Mouse (Mus musculus) megakaryocyte, embryonic 14.5 days (primary cell): Measurements from ENCODE around the gene Nemf. TPM values are rescaled to one million over a fixed set of nuclear protein-coding genes. Genes with fewer than 3 reads are reported as not detected.

ENCODE experiments used
- H3K27me3 ChIP-seq: replicated peaks from 2 replicates; pipeline ENCODE3; 2012; ENCODE audit warnings: inconsistent platforms
- H3K36me3 ChIP-seq: replicated peaks from 2 replicates; pipeline ENCODE3; 2012; ENCODE audit warnings: low read length, inconsistent platforms, mixed read lengths
- H3K4me1 ChIP-seq: 2 replicates; pipeline ENCODE4 v1.6.1; 2012; ENCODE audit warnings: inconsistent platforms
- H3K4me3 ChIP-seq: replicated peaks from 2 replicates; pipeline ENCODE3; 2012; ENCODE audit warnings: moderate library complexity, mild to moderate bottlenecking, inconsistent platforms
- H3K9me3 ChIP-seq: 2 replicates; pipeline ENCODE4 v1.6.1; 2012; ENCODE audit warnings: inconsistent platforms
- FLI1 ChIP-seq: IDR thresholded peaks from 2 replicates; pipeline ENCODE4 v1.6.1; 2012; ENCODE audit warnings: low read length, inconsistent platforms, mixed read lengths
- GATA1 ChIP-seq: IDR thresholded peaks from 3 replicates; pipeline ENCODE4 v1.6.1; 2012; ENCODE audit warnings: mixed read lengths, low read length, inconsistent platforms, borderline replicate concordance
- polyA plus RNA-seq: library from polyadenylated mRNA; stranded (reverse); fragments of >175 nt; gene quantifications from 2 replicates; pipeline ENCODE4 v1.2.3, GENCODE M21; 2012; ENCODE audit warnings: low replicate concordance; ENCODE audit not compliant: insufficient read depth

Gene Nemf
- polyA plus RNA-seq, 1 experiment = 1.4 TPM

GRCm38 (mm10) chr12:69295651-69296050, 61.3 kb downstream of the Nemf start:
- TF ChIP-seq GATA1 (no peak), FLI1 (no peak)
- peak overlapping the region; percentile 29 for H3K4me3 ChIP-seq
- peaks cover 43% of the 10 kb centered on the region for H3K4me1 ChIP-seq
- peaks cover 9% of the 10 kb centered on the region for H3K36me3 ChIP-seq
- H3K9me3 ChIP-seq = no peaks in the 10 kb centered on the region
- peaks cover 1% of the 10 kb centered on the region for H3K27me3 ChIP-seq

- Histone ChIP-seq H3K36me3 (peaks cover 6% of the 10 kb centered on the region), H3K4me1 (peaks cover 37% of the 10 kb centered on the region), H3K27me3 (peaks cover 1% of the 10 kb centered on the region), H3K9me3 (no peaks in the 10 kb centered on the region), H3K4me3 (no peak overlapping the region)
- TF ChIP-seq GATA1 (no peak), FLI1 (no peak)
Observed at GRCm38 (mm10) chr12:69294936-69295335, 62.0 kb downstream of the Nemf start.

- Histone ChIP-seq H3K36me3 (no peaks in the 10 kb centered on the region), H3K9me3 (no peaks in the 10 kb centered on the region), H3K4me3 (no peak overlapping the region), H3K4me1 (peaks cover 31% of the 10 kb centered on the region), H3K27me3 (peaks cover 1% of the 10 kb centered on the region)
- TF ChIP-seq FLI1 (no peak), GATA1 (no peak)
Observed at GRCm38 (mm10) chr12:69293815-69294214, 63.1 kb downstream of the Nemf start.

GRCm38 (mm10) chr12:69292401-69292800, 64.6 kb downstream of the Nemf start:
- no peak for TF ChIP-seq FLI1
- no peak for TF ChIP-seq GATA1
- Histone ChIP-seq H3K36me3 (no peaks in the 10 kb centered on the region), H3K4me1 (peaks cover 33% of the 10 kb centered on the region), H3K9me3 (no peaks in the 10 kb centered on the region), H3K27me3 (peaks cover 1% of the 10 kb centered on the region), H3K4me3 (no peak overlapping the region)

GRCm38 (mm10) chr12:69288699-69289098, 68.3 kb downstream of the Nemf start:
- Histone ChIP-seq H3K27me3 (peaks cover 1% of the 10 kb centered on the region), H3K36me3 (no peaks in the 10 kb centered on the region), H3K4me3 (no peak overlapping the region), H3K9me3 (no peaks in the 10 kb centered on the region), H3K4me1 (peaks cover 19% of the 10 kb centered on the region)
- TF ChIP-seq FLI1 (no peak), GATA1 (no peak)

GRCm38 (mm10) chr12:69287535-69287934, 69.4 kb downstream of the Nemf start:
- Histone ChIP-seq H3K4me1 (peaks cover 15% of the 10 kb centered on the region), H3K9me3 (no peaks in the 10 kb centered on the region), H3K27me3 (peaks cover 1% of the 10 kb centered on the region), H3K36me3 (no peaks in the 10 kb centered on the region), H3K4me3 (no peak overlapping the region)
- TF ChIP-seq FLI1 (no peak), GATA1 (no peak)

- Histone ChIP-seq H3K36me3 (no peaks in the 10 kb centered on the region), H3K4me3 (no peak overlapping the region), H3K27me3 (no peaks in the 10 kb centered on the region), H3K4me1 (peaks cover 24% of the 10 kb centered on the region), H3K9me3 (no peaks in the 10 kb centered on the region)
- no peak for TF ChIP-seq FLI1
- TF ChIP-seq GATA1 = no peak
Observed at GRCm38 (mm10) chr12:69283146-69283545, 73.8 kb downstream of the Nemf start.

- H3K9me3 ChIP-seq = no peaks in the 10 kb centered on the region
- peaks cover 13% of the 10 kb centered on the region for H3K4me1 ChIP-seq
- TF ChIP-seq GATA1 = no peak
- no peak for TF ChIP-seq FLI1
- no peaks in the 10 kb centered on the region for H3K27me3 ChIP-seq
- no peaks in the 10 kb centered on the region for H3K36me3 ChIP-seq
- H3K4me3 ChIP-seq = no peak overlapping the region
Observed at GRCm38 (mm10) chr12:69280915-69281314, 76.0 kb downstream of the Nemf start.

- Histone ChIP-seq H3K4me3 (peak overlapping the region; percentile 69), H3K36me3 (no peaks in the 10 kb centered on the region), H3K4me1 (peaks cover 13% of the 10 kb centered on the region), H3K9me3 (no peaks in the 10 kb centered on the region), H3K27me3 (no peaks in the 10 kb centered on the region)
- no peak for TF ChIP-seq GATA1
Observed at GRCm38 (mm10) chr12:69279931-69280469, 77.0 kb downstream of the Nemf start.

- H3K4me1 ChIP-seq = no peaks in the 10 kb centered on the region
- no peak overlapping the region for H3K4me3 ChIP-seq
- TF ChIP-seq GATA1 (no peak), FLI1 (no peak)
- peaks cover 3% of the 10 kb centered on the region for H3K36me3 ChIP-seq
- H3K9me3 ChIP-seq = no peaks in the 10 kb centered on the region
- peaks cover 2% of the 10 kb centered on the region for H3K27me3 ChIP-seq
Observed at GRCm38 (mm10) chr12:69268956-69269355, 88.0 kb downstream of the Nemf start.

GRCm38 (mm10) chr12:69267956-69268632, 88.9 kb downstream of the Nemf start:
- Histone ChIP-seq H3K36me3 (peaks cover 3% of the 10 kb centered on the region), H3K4me3 (no peak overlapping the region), H3K4me1 (no peaks in the 10 kb centered on the region), H3K9me3 (no peaks in the 10 kb centered on the region), H3K27me3 (peaks cover 2% of the 10 kb centered on the region)
- no peak for TF ChIP-seq GATA1
- TF ChIP-seq FLI1 = no peak
